In genomic region chr1:170387180-170387912, GRCm38 (mm10) we compare ENCODE assay signal across 7 mouse cellular contexts.
DNase-seq lines count a peak whose midpoint lies in the region; ATAC-seq and TF ChIP-seq lines count a peak whose summit lies in the region.

No protein-coding gene starts in this region.

- H3K9ac ChIP-seq in forebrain, embryonic 15.5 days (replicated peaks): no peak overlapping the region
- H3K9ac ChIP-seq in hindbrain, embryonic 16.5 days (ENCODE audit: low read depth, low read length): no peak overlapping the region

- no peaks in the 10 kb centered on the region for H3K9me3 ChIP-seq in forebrain, embryonic 15.5 days
- H3K9me3 ChIP-seq in hindbrain, embryonic 16.5 days (ENCODE audit: control insufficient read depth, low read length): no peaks in the 10 kb centered on the region

- TF ChIP-seq POLR2A in brain, embryonic 14.5 days (IDR thresholded peaks at IDR 0.05; ENCODE audit: borderline replicate concordance, extremely low read depth, insufficient read depth, insufficient read length, poor library complexity, severe bottlenecking): no peak
- TF ChIP-seq POLR2A in olfactory bulb, adult 2 months (IDR thresholded peaks at IDR 0.05; ENCODE audit: insufficient read depth, low read depth, low read length): no peak

- peaks cover 21% of the 10 kb centered on the region for H3K4me1 ChIP-seq in forebrain, embryonic 15.5 days
- H3K4me1 ChIP-seq in hindbrain, embryonic 16.5 days (ENCODE audit: control insufficient read depth, insufficient read depth, low read depth, low read length): no peaks in the 10 kb centered on the region
- peaks cover 8% of the 10 kb centered on the region for H3K4me1 ChIP-seq in olfactory bulb, adult 2 months (ENCODE audit: control insufficient read depth, insufficient read depth, low read length)

- ATAC-seq in forebrain, embryonic 15.5 days (replicated peaks): peak; percentile 87
- ATAC-seq in hindbrain, embryonic 16.5 days: peak; percentile 81

- H3K27me3 ChIP-seq in forebrain, embryonic 15.5 days: no peaks in the 10 kb centered on the region
- no peaks in the 10 kb centered on the region for H3K27me3 ChIP-seq in hindbrain, embryonic 16.5 days (replicated peaks; ENCODE audit: control insufficient read depth, insufficient read depth, low read length)

- H3K27ac ChIP-seq in forebrain, embryonic 15.5 days (replicated peaks): peak overlapping the region; percentile 75
- peak overlapping the region; percentile 5; the same call in 1 of the 2 replicates for H3K27ac ChIP-seq in hindbrain, embryonic 16.5 days (ENCODE audit: low read depth, low read length)
- peak overlapping the region; percentile 23; the same call in 1 of the 2 replicates for H3K27ac ChIP-seq in olfactory bulb, adult 2 months (ENCODE audit: insufficient read depth, low read depth, low read length)

- H3K36me3 ChIP-seq in forebrain, embryonic 15.5 days: no peaks in the 10 kb centered on the region
- no peaks in the 10 kb centered on the region for H3K36me3 ChIP-seq in hindbrain, embryonic 16.5 days (ENCODE audit: control insufficient read depth, insufficient read depth, low read length)

- peak; percentile 94 for DNase-seq in brain, embryonic 14.5 days (ENCODE audit: low read depth)
- peak; percentile 55 to 57 for DNase-seq in left cerebral cortex, adult 18-20 months (ENCODE audit: low spot score in 2 of 2)
- no peak for DNase-seq in gastrocnemius, postnatal 25 days
- no peak for DNase-seq in spleen, adult 12 weeks (ENCODE audit: low spot score)

- no peak overlapping the region for H3K4me3 ChIP-seq in forebrain, embryonic 15.5 days
- no peak overlapping the region for H3K4me3 ChIP-seq in hindbrain, embryonic 16.5 days (ENCODE audit: low read length)
- H3K4me3 ChIP-seq in olfactory bulb, adult 2 months (ENCODE audit: insufficient read depth, low read depth, low read length): no peak overlapping the region

- H3K4me2 ChIP-seq in forebrain, embryonic 15.5 days (replicated peaks): peak overlapping the region; percentile 16; the same call in 1 of the 2 replicates
- 0 out of 2 replicates have a peak overlapping the region, but pooled peaks have one; percentile 6 for H3K4me2 ChIP-seq in hindbrain, embryonic 16.5 days (ENCODE audit: low read length)

- TF ChIP-seq CTCF in brain, embryonic 14.5 days (IDR thresholded peaks at IDR 0.05; ENCODE audit: borderline replicate concordance, extremely low read depth, insufficient read depth, insufficient read length): no peak
- TF ChIP-seq CTCF in olfactory bulb, adult 2 months (IDR thresholded peaks at IDR 0.05; ENCODE audit: insufficient read depth, low read depth, low read length): no peak

- 18% methylated on average over 12 of the region's 12 CpGs for WGBS in forebrain, embryonic 15.5 days
- 13% methylated on average over 12 of the region's 12 CpGs for WGBS in hindbrain, embryonic 16.5 days
- 18% methylated on average over 12 of the region's 12 CpGs for WGBS in olfactory bulb, adult 2 months

Comparison
In these comparisons a context has a peak if more than half of its experiments do, and no peak if none do; other contexts are left out.
1. DNase-seq: peak in brain, embryonic 14.5 days (single experiment) and left cerebral cortex, adult 18-20 months (2 of 2); none in gastrocnemius, postnatal 25 days (single experiment) and spleen, adult 12 weeks (single experiment).
2. H3K27ac ChIP-seq: peak in every context shown above with its lines; median percentile 75 in forebrain, embryonic 15.5 days; 23 in olfactory bulb, adult 2 months; 5 in hindbrain, embryonic 16.5 days.